Mouse (Mus musculus): ENCODE measurements at regions not wholly inside any gene's neighbourhood (a gene's known extent, or its start where the extent isn't known, plus 50 kb on each side); places are given as distances from the start of the nearest gene placed in this dataset.
A peak's percentile ranks its signal among the peaks of the same experiment; 100 is the strongest.

GRCm38 (mm10) chr17:14513454-14513853 is 180.6 kb downstream of the Thbs2 start:
- Histone ChIP-seq H3K9ac (no peak overlapping the region), H3K4me3 (no peak overlapping the region), H3K27ac (no peak overlapping the region), H3K4me1 (replicated peaks) (peaks cover 5% of the 10 kb centered on the region; the same call in 1 of the 2 replicates), H3K36me3 (no peaks in the 10 kb centered on the region), H3K27me3 (no peaks in the 10 kb centered on the region), H3K9me3 (no peaks in the 10 kb centered on the region), H3K4me2 (no peak overlapping the region)
- no peak for ATAC-seq (ENCODE audit: low FRiP score)
- 80% methylated on average over 4 of the region's 4 CpGs for WGBS

GRCm38 (mm10) chr17:14510486-14510885 is 183.5 kb downstream of the Thbs2 start:
- no peaks in the 10 kb centered on the region for H3K36me3 ChIP-seq
- no peaks in the 10 kb centered on the region for H3K9me3 ChIP-seq
- WGBS = 70% methylated on average over 6 of the region's 6 CpGs
- H3K27ac ChIP-seq = no peak overlapping the region
- ATAC-seq (ENCODE audit: low FRiP score) = no peak
- H3K27me3 ChIP-seq = no peaks in the 10 kb centered on the region
- H3K9ac ChIP-seq = no peak overlapping the region
- H3K4me3 ChIP-seq = no peak overlapping the region
- no peak overlapping the region for H3K4me2 ChIP-seq
- H3K4me1 ChIP-seq (replicated peaks) = no peaks in the 10 kb centered on the region

DNA sequence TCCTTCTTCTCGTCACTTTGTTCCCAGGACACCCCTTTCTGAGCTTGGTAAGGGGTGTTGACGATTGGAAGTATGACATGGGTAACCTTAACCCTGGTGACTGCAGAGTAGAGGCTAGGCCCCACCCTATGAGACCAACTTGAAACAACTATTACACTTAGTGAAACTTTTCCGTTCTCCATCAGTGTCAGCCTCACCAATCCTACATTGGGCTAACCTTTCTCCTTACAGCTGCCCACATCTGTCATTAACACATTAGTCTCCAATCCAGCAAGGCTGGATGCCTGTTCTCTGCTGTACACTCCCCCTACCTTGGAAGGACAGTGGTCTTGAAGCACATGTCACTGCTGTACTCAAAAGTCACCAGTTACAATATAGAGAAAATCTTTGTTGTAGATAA is 186.9 kb downstream of the Thbs2 start:
- 91% methylated on average over 3 of the region's 3 CpGs for WGBS
- H3K4me2 ChIP-seq = no peak overlapping the region
- H3K27ac ChIP-seq = no peak overlapping the region
- H3K4me1 ChIP-seq (replicated peaks) = no peaks in the 10 kb centered on the region
- no peaks in the 10 kb centered on the region for H3K27me3 ChIP-seq
- ATAC-seq (ENCODE audit: low FRiP score) = no peak
- no peaks in the 10 kb centered on the region for H3K9me3 ChIP-seq
- H3K36me3 ChIP-seq = no peaks in the 10 kb centered on the region
- no peak overlapping the region for H3K4me3 ChIP-seq
- no peak overlapping the region for H3K9ac ChIP-seq

- Histone ChIP-seq H3K27me3 (no peaks in the 10 kb centered on the region), H3K9ac (no peak overlapping the region), H3K4me1 (replicated peaks) (no peaks in the 10 kb centered on the region), H3K4me2 (no peak overlapping the region), H3K27ac (no peak overlapping the region), H3K9me3 (no peaks in the 10 kb centered on the region), H3K36me3 (no peaks in the 10 kb centered on the region), H3K4me3 (no peak overlapping the region)
- ATAC-seq (ENCODE audit: low FRiP score) = no peak
Measured at GRCm38 (mm10) chr17:14506123-14506522, 187.9 kb downstream of the Thbs2 start.

GRCm38 (mm10) chr17:14505415-14505814 is 188.6 kb downstream of the Thbs2 start:
- Histone ChIP-seq H3K36me3 (no peaks in the 10 kb centered on the region), H3K9ac (no peak overlapping the region), H3K4me1 (replicated peaks) (no peaks in the 10 kb centered on the region), H3K27me3 (no peaks in the 10 kb centered on the region), H3K4me2 (no peak overlapping the region), H3K4me3 (no peak overlapping the region), H3K9me3 (no peaks in the 10 kb centered on the region), H3K27ac (no peak overlapping the region)
- ATAC-seq (ENCODE audit: low FRiP score) = no peak
- 82% methylated on average over 4 of the region's 4 CpGs for WGBS

GRCm38 (mm10) chr17:14503670-14504069 is 190.4 kb downstream of the Thbs2 start:
- Histone ChIP-seq H3K27ac (no peak overlapping the region), H3K9me3 (no peaks in the 10 kb centered on the region), H3K4me2 (no peak overlapping the region), H3K4me3 (no peak overlapping the region), H3K36me3 (no peaks in the 10 kb centered on the region), H3K9ac (no peak overlapping the region), H3K4me1 (replicated peaks) (no peaks in the 10 kb centered on the region), H3K27me3 (no peaks in the 10 kb centered on the region)
- WGBS = 83% methylated on average over 1 of the region's 1 CpGs
- ATAC-seq (ENCODE audit: low FRiP score) = no peak

DNA sequence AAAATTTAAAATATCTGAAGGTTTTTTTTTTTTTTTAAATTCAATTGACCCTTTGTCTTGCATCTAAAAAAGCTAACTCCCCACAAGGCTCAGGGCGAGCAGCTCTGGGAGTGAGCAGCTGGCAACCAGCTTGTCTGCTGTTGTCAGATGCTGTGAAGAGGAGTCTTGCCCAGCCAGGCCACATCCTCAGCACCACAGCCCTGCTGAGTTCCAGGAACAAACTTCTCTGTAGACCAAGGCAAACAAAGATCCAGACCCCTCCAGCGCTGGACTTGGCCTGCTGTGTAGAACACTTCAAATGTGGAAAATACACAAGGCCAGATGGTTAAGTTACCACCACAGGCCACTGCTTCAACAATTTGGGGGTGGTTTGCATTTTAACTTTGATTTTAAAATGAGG is 192.7 kb downstream of the Thbs2 start:
- H3K9ac ChIP-seq = no peak overlapping the region
- no peaks in the 10 kb centered on the region for H3K4me1 ChIP-seq (replicated peaks)
- no peak overlapping the region for H3K27ac ChIP-seq
- no peak overlapping the region for H3K4me2 ChIP-seq
- H3K9me3 ChIP-seq = no peaks in the 10 kb centered on the region
- no peaks in the 10 kb centered on the region for H3K27me3 ChIP-seq
- H3K36me3 ChIP-seq = no peaks in the 10 kb centered on the region
- no peak overlapping the region for H3K4me3 ChIP-seq
- ATAC-seq (ENCODE audit: low FRiP score) = no peak
- 74% methylated on average over 2 of the region's 2 CpGs for WGBS

GRCm38 (mm10) chr17:14497086-14497485 is 196.9 kb downstream of the Thbs2 start:
- Histone ChIP-seq H3K4me3 (no peak overlapping the region), H3K27ac (no peak overlapping the region), H3K9ac (no peak overlapping the region), H3K4me2 (no peak overlapping the region), H3K4me1 (replicated peaks) (0 out of 2 replicates have a peak, but pooled peaks cover 4% of the 10 kb centered on the region), H3K27me3 (no peaks in the 10 kb centered on the region), H3K36me3 (no peaks in the 10 kb centered on the region), H3K9me3 (no peaks in the 10 kb centered on the region)
- WGBS = 74% methylated on average over 15 of the region's 15 CpGs
- peak; percentile 68 for ATAC-seq (ENCODE audit: low FRiP score)

GRCm38 (mm10) chr17:14493751-14494320 is 200.2 kb downstream of the Thbs2 start:
- ATAC-seq (ENCODE audit: low FRiP score) = no peak
- H3K36me3 ChIP-seq = no peaks in the 10 kb centered on the region
- no peak overlapping the region for H3K9ac ChIP-seq
- no peak overlapping the region for H3K4me3 ChIP-seq
- H3K27ac ChIP-seq = no peak overlapping the region
- H3K9me3 ChIP-seq = no peaks in the 10 kb centered on the region
- H3K27me3 ChIP-seq = no peaks in the 10 kb centered on the region
- WGBS = 84% methylated on average over 8 of the region's 8 CpGs
- H3K4me2 ChIP-seq = no peak overlapping the region
- H3K4me1 ChIP-seq (replicated peaks) = 0 out of 2 replicates have a peak, but pooled peaks cover 4% of the 10 kb centered on the region

DNA sequence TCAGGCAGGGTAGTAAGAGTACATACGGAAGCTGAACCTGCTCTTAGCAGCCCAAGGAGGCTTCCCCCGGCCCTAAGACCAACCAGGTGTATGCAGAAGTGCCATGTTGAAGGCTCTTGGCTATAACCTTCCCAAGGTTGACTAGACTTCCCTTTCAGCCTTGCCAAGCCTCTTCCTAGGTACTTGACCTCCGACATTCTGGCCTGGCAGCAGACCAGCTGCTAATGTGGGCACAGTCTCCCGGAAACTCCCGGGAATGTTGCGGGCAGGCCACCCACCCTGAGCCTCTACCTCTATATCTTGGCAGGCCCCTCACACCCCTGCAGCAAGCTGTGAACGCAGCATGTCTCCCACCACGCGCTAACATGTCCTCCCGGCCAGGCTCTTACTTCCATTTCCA is 201.1 kb downstream of the Thbs2 start:
- no peak for ATAC-seq (ENCODE audit: low FRiP score)
- Histone ChIP-seq H3K27me3 (no peaks in the 10 kb centered on the region), H3K4me1 (replicated peaks) (0 out of 2 replicates have a peak, but pooled peaks cover 4% of the 10 kb centered on the region), H3K27ac (no peak overlapping the region), H3K36me3 (no peaks in the 10 kb centered on the region), H3K9me3 (no peaks in the 10 kb centered on the region), H3K9ac (no peak overlapping the region), H3K4me2 (no peak overlapping the region), H3K4me3 (no peak overlapping the region)
- WGBS = 84% methylated on average over 10 of the region's 10 CpGs

DNA sequence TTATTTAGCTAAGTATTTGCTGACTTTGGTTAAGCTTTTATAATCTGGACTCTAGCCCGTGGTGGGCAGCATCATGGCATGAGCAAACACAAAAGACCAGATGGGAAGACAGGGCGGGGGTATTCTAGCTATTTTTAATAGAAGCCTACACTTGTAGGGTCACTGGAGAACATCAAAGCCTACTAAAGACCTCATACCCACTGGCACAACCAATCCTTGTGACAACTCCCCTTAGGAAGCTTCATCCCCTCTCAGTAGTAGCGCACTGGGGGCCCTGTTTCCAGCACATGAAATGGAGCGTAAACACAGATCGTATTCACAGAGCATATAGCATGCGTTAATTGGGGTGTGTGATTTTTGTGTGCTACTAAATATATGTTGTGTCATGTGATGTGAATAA is 202.4 kb downstream of the Smoc2 start:
- peaks cover 5% of the 10 kb centered on the region; the same call in 1 of the 2 replicates for H3K9me3 ChIP-seq

DNA sequence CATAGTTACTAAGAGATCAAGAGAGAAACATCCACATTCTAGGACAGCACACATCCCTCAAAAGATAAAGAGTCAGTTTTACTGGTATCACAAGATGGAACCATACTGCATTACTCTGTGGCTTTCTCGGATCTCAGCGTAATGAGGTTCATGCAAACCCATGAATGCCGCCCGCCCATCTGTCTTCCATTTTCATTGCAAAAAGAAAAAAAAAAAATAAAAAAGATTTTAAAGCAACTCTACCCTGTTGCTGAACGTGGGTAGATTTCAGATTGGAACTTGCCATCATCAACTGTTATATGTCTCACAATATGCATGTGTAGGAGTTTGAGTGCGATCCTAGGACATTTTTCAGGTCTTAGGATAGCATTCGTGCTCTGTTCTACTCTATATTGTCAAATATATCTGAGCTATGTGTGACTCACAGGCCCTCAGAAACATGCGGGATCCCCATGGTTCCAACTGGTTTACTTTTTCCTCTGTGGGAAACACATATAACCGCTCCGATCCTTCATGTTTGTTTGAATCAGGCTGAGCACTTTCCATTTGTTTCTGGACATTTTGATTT is 199.7 kb downstream of the Smoc2 start:
- no peak overlapping the region for H3K27ac ChIP-seq
- H3K9me3 ChIP-seq = peaks cover 5% of the 10 kb centered on the region; the same call in 1 of the 2 replicates
- H3K4me1 ChIP-seq (replicated peaks) = no peaks in the 10 kb centered on the region
- no peak overlapping the region for H3K9ac ChIP-seq
- H3K36me3 ChIP-seq = no peaks in the 10 kb centered on the region
- no peaks in the 10 kb centered on the region for H3K27me3 ChIP-seq
- no peak overlapping the region for H3K4me3 ChIP-seq
- no peak for ATAC-seq (ENCODE audit: low FRiP score)
- H3K4me2 ChIP-seq = no peak overlapping the region
- WGBS = 90% methylated on average over 10 of the region's 10 CpGs

More for the DNA sequence above, 202.4 kb downstream of the Smoc2 start:
- Histone ChIP-seq H3K27ac (no peak overlapping the region), H3K36me3 (no peaks in the 10 kb centered on the region), H3K9ac (no peak overlapping the region), H3K4me2 (no peak overlapping the region), H3K27me3 (no peaks in the 10 kb centered on the region), H3K4me1 (replicated peaks) (no peaks in the 10 kb centered on the region), H3K4me3 (no peak overlapping the region)
- 73% methylated on average over 6 of the region's 6 CpGs for WGBS
- ATAC-seq (ENCODE audit: low FRiP score) = no peak

DNA sequence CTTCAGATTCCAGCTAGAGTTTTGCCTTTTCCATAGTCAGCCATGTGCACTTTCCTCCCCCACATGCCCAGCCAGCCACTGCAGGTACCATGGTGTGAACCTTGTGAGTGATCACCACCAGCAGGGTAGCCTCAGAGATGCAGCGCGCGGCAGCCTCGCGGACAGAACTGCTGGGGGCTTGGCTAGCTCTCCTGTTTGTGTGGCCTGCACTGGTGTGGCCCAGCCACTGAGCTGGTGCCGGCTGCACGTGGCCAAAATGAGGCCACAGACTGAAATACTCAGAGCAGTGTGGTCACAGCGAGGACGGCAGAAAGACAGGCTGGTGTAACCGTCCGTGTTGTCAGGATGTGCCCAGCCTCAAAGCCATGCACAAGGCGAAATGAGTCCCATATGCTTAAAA is 197.4 kb downstream of the Smoc2 start:
- Histone ChIP-seq H3K4me2 (no peak overlapping the region), H3K4me1 (replicated peaks) (no peaks in the 10 kb centered on the region), H3K9me3 (no peaks in the 10 kb centered on the region), H3K4me3 (no peak overlapping the region), H3K27ac (no peak overlapping the region), H3K9ac (no peak overlapping the region), H3K36me3 (no peaks in the 10 kb centered on the region), H3K27me3 (no peaks in the 10 kb centered on the region)
- no peak for ATAC-seq (ENCODE audit: low FRiP score)
- 89% methylated on average over 12 of the region's 12 CpGs for WGBS

Data from hindbrain, embryonic 13.5 days (tissue).